Mouse (Mus musculus) hindbrain, embryonic 16.5 days (tissue): ENCODE measurements at regions not wholly inside any gene's neighbourhood (a gene's known extent, or its start where the extent isn't known, plus 50 kb on each side); places are given as distances from the start of the nearest gene placed in this dataset.

Source experiments
- ATAC-seq: fragments of 200-750 bp; cut with Nextera tagmentation; 2 replicates; pipeline ENCODE4 v1.8.0; 2017; ENCODE audit warnings: moderate TSS enrichment, moderate library complexity
- H3K27ac ChIP-seq: fragments of 300-500 bp; sonication (generic); 2 replicates; pipeline ENCODE4 v1.5.1; 2014; ENCODE audit warnings: low read depth, mild to moderate bottlenecking, control low read depth, low read length, moderate library complexity
- H3K27me3 ChIP-seq: fragments of 300-500 bp; sonication (generic); replicated peaks from 2 replicates; pipeline ENCODE4 v1.6.1; 2014; ENCODE audit warnings: low read length; ENCODE audit not compliant: control insufficient read depth, insufficient read depth
- H3K36me3 ChIP-seq: fragments of 300-500 bp; sonication (generic); 2 replicates; pipeline ENCODE4 v1.6.1; 2014; ENCODE audit warnings: mild to moderate bottlenecking, low read length, moderate library complexity, mixed read lengths; ENCODE audit not compliant: control insufficient read depth, insufficient read depth
- H3K4me1 ChIP-seq: fragments of 300-500 bp; sonication (generic); 2 replicates; pipeline ENCODE4 v1.6.1; 2014; ENCODE audit warnings: low read depth, low read length; ENCODE audit not compliant: control insufficient read depth, insufficient read depth
- H3K4me2 ChIP-seq: fragments of 300-500 bp; sonication (generic); 2 replicates; pipeline ENCODE4 v1.6.1; 2014; ENCODE audit warnings: mild to moderate bottlenecking, low read length, control low read depth, moderate library complexity
- H3K4me3 ChIP-seq: fragments of 300-500 bp; sonication (generic); 2 replicates; pipeline ENCODE4 v1.5.1; 2014; ENCODE audit warnings: mild to moderate bottlenecking, low read length, control low read depth, moderate library complexity
- H3K9ac ChIP-seq: fragments of 300-500 bp; sonication (generic); 2 replicates; pipeline ENCODE4 v1.6.1; 2014; ENCODE audit warnings: low read depth, mild to moderate bottlenecking, control low read depth, low read length, moderate library complexity
- H3K9me3 ChIP-seq: fragments of 300-500 bp; sonication (generic); 2 replicates; pipeline ENCODE4 v1.6.1; 2014; ENCODE audit warnings: mild to moderate bottlenecking, low read length, moderate library complexity; ENCODE audit not compliant: control insufficient read depth
- WGBS: fragments of 180-500 bp; shearing (Covaris S2); extraction: QIAGEN DNeasy Blood & Tissue Kit; methylation state at CpG from one replicate; pipeline ENCODE4 v1.1.7; 2014; 5-methylcytosine and 5-hydroxymethylcytosine counted together

GRCm38 (mm10) chr13:90474053-90474452 is 384.6 kb upstream of the Xrcc4 start:
- H3K4me3 ChIP-seq, result no peak overlapping the region
- no peaks in the 10 kb centered on the region for H3K36me3 ChIP-seq
- no peak overlapping the region for H3K4me2 ChIP-seq
- no peaks in the 10 kb centered on the region for H3K27me3 ChIP-seq
- no peaks in the 10 kb centered on the region for H3K4me1 ChIP-seq
- H3K27ac ChIP-seq, result no peak overlapping the region
- no peak overlapping the region for H3K9ac ChIP-seq
- ATAC-seq, result no peak
- H3K9me3 ChIP-seq, result no peaks in the 10 kb centered on the region

- no peaks in the 10 kb centered on the region for H3K27me3 ChIP-seq
- no peaks in the 10 kb centered on the region for H3K9me3 ChIP-seq
- H3K4me2 ChIP-seq, result no peak overlapping the region
- H3K4me3 ChIP-seq, result no peak overlapping the region
- no peak for ATAC-seq
- no peaks in the 10 kb centered on the region for H3K4me1 ChIP-seq
- 79% methylated on average over 8 of the region's 8 CpGs for WGBS
- H3K9ac ChIP-seq, result no peak overlapping the region
- H3K27ac ChIP-seq, result no peak overlapping the region
- H3K36me3 ChIP-seq, result no peaks in the 10 kb centered on the region
Measured at GRCm38 (mm10) chr13:90473041-90473825, 383.8 kb upstream of the Xrcc4 start.

GRCm38 (mm10) chr13:90466096-90466495 is 376.7 kb upstream of the Xrcc4 start:
- no peak overlapping the region for H3K27ac ChIP-seq
- H3K4me2 ChIP-seq, result no peak overlapping the region
- H3K27me3 ChIP-seq, result no peaks in the 10 kb centered on the region

DNA sequence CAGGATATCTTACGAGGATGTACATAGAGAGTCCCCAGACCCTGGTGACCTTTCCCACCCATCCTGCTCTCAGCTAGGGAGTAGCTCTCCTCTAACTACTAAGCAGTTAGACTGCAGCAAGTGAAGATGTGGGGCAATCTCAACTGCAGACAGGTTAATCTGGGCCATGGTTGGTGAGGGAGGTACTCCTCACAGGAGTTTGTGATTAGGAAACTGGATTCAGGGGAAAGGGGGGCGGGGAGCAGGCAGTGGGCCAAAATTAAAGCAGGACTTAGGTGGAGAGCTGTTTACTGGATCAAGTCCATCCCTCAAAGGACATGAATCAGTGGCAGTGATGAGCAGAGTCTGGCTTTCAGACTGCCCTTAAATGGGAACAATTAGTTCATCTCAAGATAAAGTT is 374.6 kb upstream of the Xrcc4 start:
- ATAC-seq, result no peak
- Histone ChIP-seq H3K9me3 (no peaks in the 10 kb centered on the region), H3K27ac (no peak overlapping the region), H3K27me3 (no peaks in the 10 kb centered on the region), H3K4me1 (no peaks in the 10 kb centered on the region), H3K36me3 (no peaks in the 10 kb centered on the region), H3K4me2 (no peak overlapping the region), H3K9ac (no peak overlapping the region), H3K4me3 (no peak overlapping the region)
- WGBS, result 89% methylated on average over 2 of the region's 2 CpGs

More at GRCm38 (mm10) chr13:90466096-90466495, 376.7 kb upstream of the Xrcc4 start:
- 79% methylated on average over 5 of the region's 5 CpGs for WGBS
- ATAC-seq, result no peak
- H3K9me3 ChIP-seq, result no peaks in the 10 kb centered on the region
- H3K4me3 ChIP-seq, result no peak overlapping the region
- H3K36me3 ChIP-seq, result no peaks in the 10 kb centered on the region
- no peak overlapping the region for H3K9ac ChIP-seq
- no peaks in the 10 kb centered on the region for H3K4me1 ChIP-seq

- Histone ChIP-seq H3K27me3 (no peaks in the 10 kb centered on the region), H3K9me3 (no peaks in the 10 kb centered on the region), H3K4me1 (no peaks in the 10 kb centered on the region), H3K27ac (no peak overlapping the region), H3K4me2 (no peak overlapping the region), H3K36me3 (no peaks in the 10 kb centered on the region), H3K4me3 (no peak overlapping the region), H3K9ac (no peak overlapping the region)
- ATAC-seq, result no peak
- WGBS, result 82% methylated on average over 2 of the region's 2 CpGs
Measured at GRCm38 (mm10) chr13:90463381-90463780, 374.0 kb upstream of the Xrcc4 start.

- Histone ChIP-seq H3K9ac (no peak overlapping the region), H3K4me1 (no peaks in the 10 kb centered on the region), H3K4me2 (no peak overlapping the region), H3K9me3 (peaks cover 3% of the 10 kb centered on the region), H3K27ac (no peak overlapping the region), H3K4me3 (no peak overlapping the region), H3K27me3 (no peaks in the 10 kb centered on the region), H3K36me3 (no peaks in the 10 kb centered on the region)
- no peak for ATAC-seq
Measured at GRCm38 (mm10) chr13:90454631-90455030, 365.2 kb upstream of the Xrcc4 start.

GRCm38 (mm10) chr13:90426901-90427300 is 337.5 kb upstream of the Xrcc4 start:
- Histone ChIP-seq H3K27ac (no peak overlapping the region), H3K4me1 (no peaks in the 10 kb centered on the region), H3K4me2 (no peak overlapping the region), H3K9me3 (no peaks in the 10 kb centered on the region), H3K27me3 (no peaks in the 10 kb centered on the region), H3K4me3 (no peak overlapping the region), H3K36me3 (no peaks in the 10 kb centered on the region), H3K9ac (no peak overlapping the region)
- 95% methylated on average over 3 of the region's 3 CpGs for WGBS
- ATAC-seq, result no peak

DNA sequence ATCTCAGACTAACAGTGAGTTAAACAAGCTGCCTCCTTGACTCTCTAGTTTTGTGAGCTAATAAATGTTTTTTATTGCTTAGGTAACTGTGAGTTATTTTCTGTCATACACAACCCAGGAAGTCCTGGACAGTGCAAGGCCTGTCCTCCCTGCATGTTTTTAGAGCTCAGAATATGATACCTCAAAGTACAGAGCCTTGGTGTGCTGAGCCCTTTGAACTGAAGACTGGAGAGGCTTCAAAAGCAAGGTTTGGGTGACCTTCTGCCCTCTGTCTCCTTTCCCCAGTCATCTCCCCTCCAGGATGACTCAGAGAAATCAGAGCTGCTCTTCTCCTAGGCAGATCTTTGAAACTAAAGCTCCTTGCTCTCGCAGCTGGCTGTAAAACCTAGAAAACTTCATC is 336.0 kb upstream of the Xrcc4 start:
- Histone ChIP-seq H3K4me1 (no peaks in the 10 kb centered on the region), H3K9ac (no peak overlapping the region), H3K4me3 (no peak overlapping the region), H3K36me3 (no peaks in the 10 kb centered on the region), H3K27me3 (no peaks in the 10 kb centered on the region), H3K4me2 (no peak overlapping the region), H3K9me3 (no peaks in the 10 kb centered on the region), H3K27ac (no peak overlapping the region)
- no peak for ATAC-seq
- 80% methylated on average over 1 of the region's 1 CpGs for WGBS

DNA sequence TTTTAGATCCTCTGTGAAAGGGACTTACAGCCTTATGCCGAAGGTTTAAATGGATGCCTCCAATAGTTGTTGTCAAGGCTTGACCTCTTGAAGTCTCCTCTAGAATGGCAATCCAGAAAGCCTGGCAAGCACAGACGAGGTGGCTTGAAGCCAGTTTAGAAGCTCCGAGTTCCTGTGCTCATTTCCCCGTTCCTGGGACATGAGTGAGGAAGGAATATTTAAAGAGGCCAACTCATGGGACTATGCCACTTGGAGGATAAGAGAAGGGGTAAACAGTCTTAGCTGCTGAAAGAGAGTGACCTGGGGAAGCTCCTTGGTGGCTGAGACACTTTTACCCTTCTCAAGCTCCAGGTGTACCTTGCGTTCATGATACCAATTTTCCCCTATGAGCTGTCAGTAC is 335.1 kb upstream of the Xrcc4 start:
- H3K4me3 ChIP-seq, result no peak overlapping the region
- 89% methylated on average over 5 of the region's 5 CpGs for WGBS
- no peak for ATAC-seq

DNA sequence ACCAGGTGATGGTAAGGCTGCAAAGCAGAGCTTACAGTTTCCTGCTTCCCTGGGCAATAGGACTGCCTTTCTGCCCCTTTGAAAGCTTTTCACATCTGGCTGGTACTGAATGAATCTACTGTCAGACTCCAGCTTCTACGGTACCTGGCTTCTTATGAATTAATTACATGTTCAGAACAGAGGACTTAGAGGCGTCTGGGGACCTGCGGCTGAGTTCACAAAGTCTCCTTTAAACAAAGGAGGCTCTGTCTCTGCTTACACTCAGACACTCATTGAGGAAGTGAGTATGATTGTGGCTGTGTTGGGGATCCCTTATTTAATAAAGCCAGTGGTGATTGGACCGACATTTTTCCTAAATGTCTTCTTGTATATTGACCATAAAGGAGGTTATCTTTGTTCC is 331.6 kb upstream of the Xrcc4 start:
- H3K4me1 ChIP-seq, result no peaks in the 10 kb centered on the region
- H3K36me3 ChIP-seq, result no peaks in the 10 kb centered on the region
- H3K4me3 ChIP-seq, result no peak overlapping the region
- H3K27me3 ChIP-seq, result no peaks in the 10 kb centered on the region
- H3K27ac ChIP-seq, result no peak overlapping the region
- H3K4me2 ChIP-seq, result no peak overlapping the region
- ATAC-seq, result no peak
- no peaks in the 10 kb centered on the region for H3K9me3 ChIP-seq
- WGBS, result 52% methylated on average over 4 of the region's 4 CpGs
- H3K9ac ChIP-seq, result no peak overlapping the region

More for the DNA sequence above, 335.1 kb upstream of the Xrcc4 start:
- Histone ChIP-seq H3K36me3 (no peaks in the 10 kb centered on the region), H3K4me2 (no peak overlapping the region), H3K4me1 (no peaks in the 10 kb centered on the region), H3K9ac (no peak overlapping the region), H3K27ac (no peak overlapping the region), H3K27me3 (no peaks in the 10 kb centered on the region), H3K9me3 (no peaks in the 10 kb centered on the region)
